Mouse (Mus musculus): ENCODE results near the gene Smim1. TPM values are rescaled to one million over a fixed set of nuclear protein-coding genes. Genes with fewer than 3 reads are reported as not detected.

Gene Smim1
- total RNA-seq (2021): 10 to 100 TPM; 10.2 to 11.1 TPM
- long read RNA-seq, experiment 1, partial matches to known transcripts: 6 of 8 reads
- long read RNA-seq, experiment 1, other reads (novel, unspliced or antisense): 1 of 8 reads
- long read RNA-seq, experiment 2, partial matches to known transcripts: 0 of 3 reads
- long read RNA-seq, experiment 2, other reads (novel, unspliced or antisense): 2 of 3 reads

DNA sequence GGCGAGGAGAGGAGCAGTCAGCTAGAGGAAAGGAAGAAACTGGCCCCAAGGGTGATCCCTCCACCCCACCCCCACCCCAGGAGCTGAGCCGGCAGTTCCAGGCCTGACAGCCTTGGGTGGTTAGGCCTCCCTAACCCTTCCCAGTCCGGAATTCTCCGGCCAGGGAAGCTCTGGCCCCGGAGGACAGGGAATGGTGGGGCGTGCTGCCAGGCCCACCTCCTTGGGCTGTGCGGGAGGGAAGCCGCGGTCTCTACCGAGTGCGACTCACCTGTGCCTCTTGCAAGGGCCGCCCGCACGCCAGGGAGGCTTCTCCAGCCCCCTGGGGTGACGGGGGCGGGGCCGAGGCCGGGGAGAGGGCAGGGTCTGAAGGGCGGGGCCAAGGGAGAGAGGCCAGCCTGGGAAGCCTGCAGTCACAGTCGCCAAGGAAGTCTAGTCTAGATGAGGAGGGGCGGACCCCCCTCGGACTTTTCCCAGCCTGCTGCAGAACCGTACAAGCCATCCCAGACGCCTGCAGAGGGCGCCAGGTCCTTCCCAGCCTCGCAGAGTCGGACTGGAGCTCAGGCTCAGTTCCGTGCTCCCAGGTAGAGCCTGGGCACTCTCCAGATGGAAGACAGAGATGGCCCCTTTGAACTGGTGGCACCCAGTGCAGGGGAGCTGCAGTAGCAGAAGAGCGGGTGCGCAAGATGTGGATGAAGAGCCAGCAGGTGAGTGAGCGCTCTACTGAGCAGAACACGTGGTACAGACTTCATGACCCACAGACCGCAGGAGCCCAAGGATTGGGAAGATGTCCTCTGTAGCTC, at the start of gene Smim1:
TSS of gene Smim1 (minus strand) at position 590 of the 800 bp plus-strand sequence.
- DNase-seq: peak; percentile 71

GRCm38 (mm10) chr4:154071941-154072340, 45.9 kb upstream of the Smim1 start:
- no peak for DNase-seq

DNA sequence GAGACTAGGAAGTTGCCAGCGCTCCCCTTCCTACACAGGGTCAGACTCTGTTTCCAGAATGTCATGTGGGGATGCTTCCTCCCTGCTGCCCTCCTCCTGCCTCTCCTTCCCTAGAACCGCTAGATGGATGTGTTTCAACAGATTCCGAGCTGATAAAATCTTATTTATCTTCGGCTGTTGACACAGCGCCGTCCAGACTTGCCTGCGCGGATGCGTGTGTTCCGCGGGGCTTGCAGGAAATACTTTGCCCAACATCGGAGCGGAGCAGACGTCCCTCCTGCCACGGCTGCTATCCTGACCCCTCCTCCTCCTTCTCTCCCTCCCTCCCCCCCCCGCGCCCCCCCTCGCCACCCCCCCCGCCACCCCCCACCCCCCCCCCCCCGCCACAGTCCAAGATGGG, 45.5 kb upstream of the Smim1 start:
- no peak for DNase-seq

DNA sequence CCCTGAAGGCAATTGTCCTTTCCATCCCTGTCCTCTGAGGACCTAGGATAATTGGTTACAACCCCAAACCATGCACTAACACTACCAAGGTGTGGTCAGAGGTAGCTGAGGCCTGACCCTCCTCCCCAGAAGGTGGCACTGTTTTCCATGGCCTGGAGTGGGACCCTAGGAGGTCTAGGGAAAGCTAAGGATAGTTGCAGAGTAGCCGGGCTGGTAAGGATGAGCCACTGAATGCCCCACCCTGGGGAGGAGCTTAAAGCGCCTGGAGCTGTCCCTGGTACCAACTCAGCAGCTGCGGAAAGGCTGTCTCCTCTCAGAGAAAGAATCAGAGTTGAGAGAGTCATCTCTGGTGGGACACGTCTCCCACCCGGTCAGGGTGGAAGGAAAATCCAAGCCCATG, 44.9 kb upstream of the Smim1 start:
- peak; percentile 32 for DNase-seq

DNA sequence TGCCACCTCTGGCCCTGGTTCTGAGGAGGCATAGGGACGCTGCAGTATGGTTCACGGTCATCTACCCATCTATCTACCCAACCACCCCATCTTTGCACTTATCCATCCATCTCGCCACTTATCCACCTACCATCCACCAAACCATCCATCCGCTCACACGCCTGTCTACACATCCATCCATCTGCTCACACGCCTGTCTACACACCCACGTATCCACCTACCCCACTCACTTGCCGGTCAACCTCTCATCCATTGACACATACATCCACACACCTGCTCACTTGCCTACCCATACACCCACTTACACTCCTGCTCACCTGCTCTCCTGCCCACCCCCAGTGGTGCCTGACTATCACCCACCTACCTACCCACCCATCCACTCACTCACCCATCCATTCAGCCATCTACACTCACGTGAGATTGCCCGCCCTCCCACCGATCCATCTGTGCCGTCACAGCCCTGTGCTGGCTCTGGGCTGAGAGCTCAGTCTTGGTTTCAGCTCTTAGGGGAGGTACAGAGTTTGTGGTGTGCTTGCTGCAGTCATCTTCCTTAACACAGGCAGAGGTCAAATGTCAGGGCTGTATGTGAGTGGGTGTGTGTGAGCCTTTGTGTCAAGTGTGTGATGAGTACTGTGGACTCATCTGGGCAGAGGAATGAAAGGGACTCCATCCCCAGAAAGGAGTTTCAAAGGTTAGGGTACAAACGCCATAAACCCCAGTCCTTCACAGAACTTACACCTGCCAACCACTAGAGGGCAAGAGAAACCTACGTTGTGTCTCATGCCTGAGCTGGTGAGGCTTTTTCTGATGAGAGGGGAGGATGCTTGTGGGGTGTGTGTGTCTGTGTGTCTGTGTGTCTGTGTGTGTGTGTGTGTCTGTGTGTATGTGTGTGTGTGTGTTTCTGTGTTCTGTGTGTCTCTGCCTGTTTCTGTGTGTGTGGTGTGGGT, 39.1 kb upstream of the Smim1 start:
- no peak for DNase-seq

DNA sequence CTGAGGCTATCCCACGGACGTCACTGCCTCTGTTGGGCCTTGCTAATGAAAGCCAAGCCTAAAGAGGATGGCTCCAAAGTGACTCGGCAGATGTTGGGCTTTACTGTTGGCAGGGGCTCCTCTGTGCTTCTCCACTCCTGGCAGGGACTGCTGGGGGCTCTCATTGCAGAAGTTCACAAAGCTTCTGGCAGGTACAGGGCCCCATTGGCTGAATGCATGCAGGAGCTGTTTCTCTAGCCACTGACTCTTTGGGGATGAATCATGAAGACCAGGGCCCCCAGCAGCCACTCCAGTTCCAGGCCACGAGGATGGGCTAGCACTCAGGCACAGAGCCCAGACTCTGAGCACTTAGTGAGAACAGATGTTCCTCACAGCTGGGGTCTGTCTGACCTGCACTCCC, 31.7 kb upstream of the Smim1 start:
- DNase-seq: peak; percentile 35

DNA sequence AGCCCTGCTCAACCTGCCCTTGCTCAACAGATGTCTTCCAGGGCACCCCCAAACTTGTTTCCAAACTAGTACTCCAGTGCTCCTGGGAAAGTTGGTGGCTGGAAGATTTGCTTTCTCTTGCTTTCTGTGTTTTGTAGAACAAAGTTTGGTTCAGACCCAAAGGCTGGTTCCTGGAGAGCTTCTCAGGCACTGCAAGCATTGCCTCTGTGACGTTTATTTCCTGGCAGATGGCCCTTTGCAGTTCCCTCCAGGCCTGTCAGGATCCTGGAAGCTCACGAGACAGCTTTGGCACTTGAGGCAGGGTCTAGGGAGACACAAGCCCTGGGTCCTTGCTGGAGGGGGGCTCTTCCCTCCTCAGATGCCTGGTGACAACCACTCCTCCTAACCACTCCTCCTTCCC, 30.6 kb upstream of the Smim1 start:
- DNase-seq: no peak

GRCm38 (mm10) chr4:154056046-154056445, 30.0 kb upstream of the Smim1 start:
- DNase-seq: no peak

- DNase-seq: no peak
Observed at GRCm38 (mm10) chr4:154055482-154055881, 29.5 kb upstream of the Smim1 start.

DNA sequence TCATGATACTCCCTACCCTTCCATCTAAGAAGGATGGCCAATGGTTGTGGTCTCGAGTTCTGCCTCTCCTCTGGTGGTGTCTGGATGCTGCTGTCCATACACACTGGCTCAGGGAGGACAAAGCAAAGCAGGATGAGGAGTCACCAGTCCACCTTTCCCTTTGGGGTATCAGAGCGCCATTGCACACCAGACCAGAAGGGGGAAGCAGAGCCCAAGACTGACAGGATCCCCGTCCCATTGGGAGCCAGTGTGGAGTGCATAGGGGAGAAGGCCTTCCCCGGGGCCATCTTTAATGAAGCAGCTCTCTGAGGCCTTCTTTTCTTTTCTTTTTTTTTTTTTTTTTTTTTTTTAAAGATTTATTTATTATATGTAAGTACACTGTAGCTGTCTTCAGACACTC, 27.0 kb upstream of the Smim1 start:
- DNase-seq: no peak

GRCm38 (mm10) chr4:154051401-154051800, 25.4 kb upstream of the Smim1 start:
- DNase-seq: no peak

DNA sequence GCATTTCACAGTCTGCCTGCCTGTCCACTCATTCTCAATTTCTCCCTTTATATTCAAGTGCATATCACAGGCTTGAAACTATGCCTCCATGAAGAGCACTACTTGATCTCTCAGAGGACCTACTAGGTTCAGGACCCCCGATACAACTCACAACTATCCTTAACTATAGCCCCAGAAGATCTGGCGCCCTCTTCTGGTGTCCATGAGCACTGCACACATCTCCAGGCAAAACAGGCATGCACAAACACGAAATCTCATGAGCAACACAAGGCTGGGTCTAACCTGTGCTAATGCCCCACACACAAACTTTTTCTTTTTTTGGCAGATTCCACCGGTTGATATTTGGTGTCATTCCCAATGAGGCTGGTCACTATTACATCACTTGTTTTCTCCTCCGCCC, 19.8 kb upstream of the Smim1 start:
- DNase-seq: no peak

DNA sequence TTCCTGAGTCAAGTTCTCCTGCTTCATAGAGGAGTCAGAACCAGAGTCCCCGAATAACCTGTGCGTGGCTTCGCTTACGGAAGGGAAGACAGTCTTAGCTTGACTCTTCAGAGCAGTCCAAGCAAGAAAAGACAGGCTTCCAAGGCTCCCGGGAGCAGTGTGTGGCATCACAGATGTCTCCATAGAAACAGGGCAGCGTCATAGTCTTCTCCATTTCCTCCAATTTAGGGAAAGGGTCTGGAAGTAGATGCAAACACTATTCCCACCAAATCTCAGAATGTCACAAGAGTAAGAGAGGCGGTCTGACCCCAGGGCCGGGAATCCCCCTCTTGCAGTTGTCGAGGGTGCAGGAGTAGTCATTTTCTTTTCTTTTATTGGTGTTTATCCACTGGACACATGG, 16.5 kb upstream of the Smim1 start, which contains the start of gene Ccdc27:
TSS of gene Ccdc27 (minus strand) at position 101 of the 400 bp plus-strand sequence.
- DNase-seq: no peak

DNA sequence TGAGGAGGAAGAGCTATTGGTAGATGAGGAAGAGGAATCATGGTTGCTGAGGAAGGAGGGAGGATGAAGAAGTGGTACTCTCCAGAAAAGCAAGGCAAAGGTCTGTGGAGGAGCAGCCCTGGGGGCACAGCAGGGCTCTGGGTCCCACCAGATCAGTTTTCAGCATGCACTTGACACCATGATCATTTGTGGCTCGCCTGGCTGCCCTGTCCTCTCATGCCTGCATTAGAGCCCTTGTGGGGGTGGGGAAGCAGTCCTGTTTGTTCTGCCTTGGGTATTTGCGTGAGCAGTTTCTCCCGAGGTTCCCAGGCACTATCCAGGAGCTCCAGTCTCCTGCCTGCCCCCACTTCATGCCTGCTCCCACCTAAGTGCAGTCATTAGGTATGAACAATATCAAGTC, 11.1 kb upstream of the Smim1 start:
- no peak for DNase-seq

GRCm38 (mm10) chr4:154028646-154029045, 2.6 kb upstream of the Smim1 start:
- no peak for DNase-seq

DNA sequence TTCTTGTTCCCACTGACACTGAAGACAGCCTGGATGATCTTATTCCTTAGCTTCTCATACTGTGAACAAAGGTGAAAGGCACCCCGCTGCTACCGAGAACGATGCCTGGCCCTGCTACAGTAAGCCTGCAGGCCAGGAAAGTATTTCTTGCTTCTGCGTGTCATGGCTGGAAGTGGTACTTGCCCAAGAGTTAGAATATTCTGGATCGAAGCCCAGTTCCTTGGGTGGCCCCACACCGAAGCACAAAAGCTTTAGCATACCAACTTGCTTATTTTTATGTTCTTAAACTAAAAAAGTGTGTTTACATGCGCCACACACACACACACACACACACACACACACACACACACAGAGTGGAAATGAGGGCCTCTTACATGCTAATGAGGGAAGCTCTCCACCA, 2.0 kb upstream of the Smim1 start:
- DNase-seq: no peak

GRCm38 (mm10) chr4:154026441-154026761, 371 bp upstream of the Smim1 start:
- no peak for DNase-seq

- DNase-seq: no peak
Observed at GRCm38 (mm10) chr4:154024729-154025521, 1.1 kb downstream of the Smim1 start.

- no peak for DNase-seq
Observed at GRCm38 (mm10) chr4:154023754-154024601, 2.1 kb downstream of the Smim1 start.

DNA sequence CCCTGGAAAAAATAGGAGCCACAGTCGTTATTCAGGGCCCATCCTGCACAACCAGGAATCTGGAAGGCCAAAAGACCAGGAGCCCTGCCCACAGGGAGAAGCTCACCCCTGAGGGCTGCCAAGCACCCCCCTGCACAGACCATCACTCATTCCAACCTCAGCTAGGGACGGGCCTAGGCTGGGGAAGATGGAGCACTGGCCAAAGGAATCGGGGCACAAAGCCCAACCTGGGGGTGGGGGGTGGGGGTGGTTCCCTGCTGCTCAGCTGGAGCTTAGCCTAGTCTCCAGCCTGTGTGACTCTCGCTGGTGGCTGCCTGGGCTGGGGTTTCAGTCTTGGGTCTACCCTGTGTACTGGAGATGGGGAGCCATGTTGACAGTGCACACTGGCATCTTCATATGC, 3.2 kb downstream of the Smim1 start:
- DNase-seq: no peak

DNA sequence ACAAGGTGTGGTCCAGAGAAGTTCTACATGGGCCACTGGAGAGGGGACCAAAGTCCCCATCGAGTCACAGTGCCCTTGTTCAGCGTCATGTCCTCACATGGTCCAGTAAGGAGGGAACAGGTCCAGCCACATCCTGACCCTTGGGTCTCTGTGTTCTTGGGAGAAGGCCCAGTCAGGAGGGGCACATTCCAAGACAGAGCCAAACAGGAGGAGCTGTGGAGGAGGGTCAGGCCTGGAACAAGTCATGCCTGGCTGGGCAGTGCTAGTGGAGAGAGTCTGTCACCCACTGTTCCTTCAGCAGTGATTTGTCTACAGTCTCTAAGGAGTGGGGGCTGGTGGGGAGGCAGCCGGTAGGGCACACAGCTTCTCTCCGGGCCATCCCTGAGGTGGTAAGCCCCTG, 3.6 kb downstream of the Smim1 start:
- DNase-seq: no peak

All from gastrocnemius, postnatal 10 days (tissue).